Mouse (Mus musculus): ENCODE measurements around the gene Mycbp. TPM values are rescaled to one million over a fixed set of nuclear protein-coding genes. Genes with fewer than 3 reads are reported as not detected.

The Mycbp gene
- total RNA-seq (2021): 10 to 100 TPM; 11.2 to 13.3 TPM

DNA sequence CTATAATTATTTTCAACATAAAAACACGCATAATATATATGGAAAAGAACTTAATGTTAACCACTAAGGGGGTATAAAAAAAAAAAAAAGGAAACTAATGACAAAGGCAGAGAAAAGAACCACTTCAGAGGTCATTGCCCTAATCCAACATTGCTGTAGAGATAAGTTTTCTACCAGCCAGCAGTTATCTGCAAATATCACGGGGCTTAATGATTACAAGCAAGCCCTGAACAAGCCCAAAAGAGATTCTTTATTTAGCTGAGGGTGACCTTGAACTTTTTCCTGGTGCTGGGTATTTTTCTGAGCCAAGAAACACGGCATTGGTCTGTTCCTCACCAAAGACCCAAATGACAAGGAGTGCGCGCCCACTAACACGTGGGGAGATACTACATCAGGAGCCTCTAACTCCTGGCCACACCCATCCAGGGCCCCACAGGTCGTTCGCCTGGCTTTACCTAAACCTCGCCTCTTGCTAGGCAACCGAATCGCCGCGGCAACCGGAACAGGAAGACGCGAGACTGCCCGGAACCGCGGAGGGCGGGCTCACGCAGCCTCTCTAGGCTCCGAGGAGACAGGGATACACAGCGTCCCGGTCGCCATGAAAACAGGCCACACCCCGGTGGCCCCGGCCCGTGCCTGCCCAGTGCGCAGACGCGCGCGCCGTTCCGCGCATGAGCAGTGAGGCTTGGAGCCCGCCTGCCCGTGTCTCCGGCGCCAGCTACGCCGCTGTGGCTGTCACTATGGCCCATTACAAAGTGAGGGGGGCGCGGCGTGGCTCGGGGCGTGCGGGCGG lies at the start of gene Mycbp:
TSS of gene Mycbp (plus strand) at position 500 of the 793 bp plus-strand sequence.
- intact Hi-C loops (cut with DNase I): no loop called here
- peak; percentile 99 for DNase-seq (ENCODE audit: low spot score in 2 of 2)

GRCm38 (mm10) chr4:123856888-123857287 lies 47.7 kb upstream of the Mycbp start:
- no peak for DNase-seq (ENCODE audit: low spot score in 2 of 2)
- intact Hi-C loops (cut with DNase I): no loop called here

GRCm38 (mm10) chr4:123858090-123858489 lies 46.5 kb upstream of the Mycbp start:
- intact Hi-C loops (cut with DNase I): no loop called here
- DNase-seq (ENCODE audit: low spot score in 2 of 2): no peak

- DNase-seq (ENCODE audit: low spot score in 2 of 2): no peak
Observed at GRCm38 (mm10) chr4:123859379-123859778, 45.3 kb upstream of the Mycbp start, which contains the start of gene 4933427I04Rik. TSS of gene 4933427I04Rik (plus strand) at chr4:123859679.

DNA sequence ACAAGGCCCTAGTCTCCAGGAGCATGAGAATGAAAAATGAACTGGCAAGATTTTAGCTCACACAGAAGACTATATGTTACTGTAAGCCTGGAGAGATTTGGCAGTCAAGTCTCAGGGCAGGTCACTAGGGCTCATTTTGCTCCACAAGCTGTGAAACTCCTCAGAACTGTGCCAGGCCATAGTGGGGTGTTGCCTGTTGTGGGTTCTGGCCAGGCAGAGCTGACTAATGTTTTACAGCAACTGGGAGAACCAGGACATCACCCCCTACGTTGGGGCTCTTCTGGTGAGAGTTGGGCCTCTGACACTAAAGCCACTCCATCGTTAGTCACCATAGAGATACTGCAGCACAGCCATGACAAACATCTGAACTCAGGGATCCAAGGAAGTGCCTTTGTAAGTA lies 44.8 kb upstream of the Mycbp start:
- no peak for DNase-seq (ENCODE audit: low spot score in 2 of 2)
- intact Hi-C loops (cut with DNase I): no loop called here

More at GRCm38 (mm10) chr4:123859379-123859778, 45.3 kb upstream of the Mycbp start, which contains the start of gene 4933427I04Rik:
- intact Hi-C loops (cut with DNase I): no loop called here

GRCm38 (mm10) chr4:123860621-123861020 lies 44.0 kb upstream of the Mycbp start:
- intact Hi-C loops (cut with DNase I): no loop called here
- DNase-seq (ENCODE audit: low spot score in 2 of 2): no peak

- intact Hi-C loops (cut with DNase I): no loop called here
- DNase-seq (ENCODE audit: low spot score in 2 of 2): no peak
Observed at GRCm38 (mm10) chr4:123893726-123894125, 10.9 kb upstream of the Mycbp start.

GRCm38 (mm10) chr4:123894295-123894694 lies 10.3 kb upstream of the Mycbp start:
- no peak for DNase-seq (ENCODE audit: low spot score in 2 of 2)
- intact Hi-C loops (cut with DNase I): no loop called here

DNA sequence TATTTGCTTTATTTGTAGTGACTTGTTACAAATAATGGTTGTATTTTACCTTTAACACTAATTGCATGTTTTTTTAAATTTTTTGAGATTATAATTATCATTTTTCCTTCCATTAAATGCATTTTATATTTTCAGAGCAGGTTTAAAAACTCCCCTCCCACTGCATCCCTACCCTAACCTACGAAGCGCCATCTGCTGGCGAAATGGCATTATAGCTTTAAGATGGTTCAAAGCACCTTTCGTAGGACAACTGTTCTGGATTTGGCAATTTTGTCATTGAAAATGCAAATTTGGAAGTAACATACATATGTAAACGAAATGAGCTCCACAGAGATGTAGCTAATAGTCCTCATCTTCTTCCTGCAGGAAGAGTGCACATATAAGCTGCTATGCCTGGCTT lies 5.9 kb upstream of the Mycbp start:
- intact Hi-C loops (cut with DNase I): loop anchor here (1.0 to 2.0 kb wide), 3 partner anchors 79 to 148 kb away; partner anchors contain the start of gene Akirin1
- peak; percentile 34 to 51 for DNase-seq (ENCODE audit: low spot score in 2 of 2)

DNA sequence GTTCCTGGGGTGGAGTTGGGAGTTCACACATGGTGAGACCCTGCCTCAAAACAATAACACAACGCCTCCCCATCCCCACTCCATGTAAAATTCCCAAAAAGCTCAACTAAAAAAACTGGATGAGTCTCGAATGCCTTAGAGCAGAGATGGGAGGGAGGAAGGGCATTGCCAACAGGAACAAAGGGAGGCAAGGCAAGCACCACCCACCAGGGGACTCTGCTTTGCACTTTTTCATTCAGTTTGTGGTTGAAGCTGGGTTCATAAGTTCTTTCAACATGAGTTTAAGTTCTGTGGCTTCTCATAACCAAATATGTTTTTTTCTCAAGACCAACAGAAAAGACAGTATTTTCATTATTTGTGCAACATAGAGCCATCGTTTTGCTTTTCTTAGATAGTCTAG lies 1.2 kb upstream of the Mycbp start:
- intact Hi-C loops (cut with DNase I): no loop called here
- DNase-seq (ENCODE audit: low spot score in 2 of 2): no peak

- no peak for DNase-seq (ENCODE audit: low spot score in 2 of 2)
- intact Hi-C loops (cut with DNase I): no loop called here
Observed at GRCm38 (mm10) chr4:123905126-123905668, 565 bp downstream of the Mycbp start.

DNA sequence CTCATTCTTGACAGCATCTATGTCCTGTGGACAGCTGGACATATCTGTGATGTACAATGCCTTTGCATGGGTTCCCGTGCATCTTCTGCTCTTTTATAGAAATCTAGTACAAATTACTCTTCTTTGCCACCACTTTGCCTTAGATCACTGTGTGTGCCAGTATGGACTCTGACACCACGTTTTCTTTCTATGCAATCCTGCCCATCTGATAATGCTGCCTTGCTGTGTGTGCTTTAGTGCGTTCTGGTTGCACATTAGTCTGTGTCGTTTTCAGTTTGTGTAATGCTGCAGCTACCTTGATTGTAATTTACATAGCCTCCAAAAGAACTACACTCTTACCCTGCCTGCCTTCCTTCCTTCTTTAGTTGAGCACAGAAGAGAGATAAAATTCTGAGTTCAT lies 6.9 kb downstream of the Mycbp start:
- intact Hi-C loops (cut with DNase I): no loop called here
- DNase-seq (ENCODE audit: low spot score in 2 of 2): no peak

GRCm38 (mm10) chr4:123912431-123912830 lies 7.8 kb downstream of the Mycbp start:
- intact Hi-C loops (cut with DNase I): no loop called here
- no peak for DNase-seq (ENCODE audit: low spot score in 2 of 2)

GRCm38 (mm10) chr4:123916748-123917547 lies 12.3 kb downstream of the Mycbp start, which contains the start of gene Rragc:
TSS of gene Rragc (plus strand) at chr4:123917446.
- peak; percentile 100 for DNase-seq (ENCODE audit: low spot score in 2 of 2)
- intact Hi-C loops (cut with DNase I): no loop called here

- intact Hi-C loops (cut with DNase I): no loop called here
- DNase-seq (ENCODE audit: low spot score in 2 of 2): peak in 1 of 2 experiments; percentile 9
Observed at GRCm38 (mm10) chr4:123917548-123918140, 13.0 kb downstream of the Mycbp start, which contains the start of gene 4930535I16Rik. TSS of gene 4930535I16Rik (minus strand) at chr4:123918022.

- DNase-seq (ENCODE audit: low spot score in 2 of 2): no peak
- intact Hi-C loops (cut with DNase I): no loop called here
Observed at GRCm38 (mm10) chr4:123918851-123919250, 14.2 kb downstream of the Mycbp start.

DNA sequence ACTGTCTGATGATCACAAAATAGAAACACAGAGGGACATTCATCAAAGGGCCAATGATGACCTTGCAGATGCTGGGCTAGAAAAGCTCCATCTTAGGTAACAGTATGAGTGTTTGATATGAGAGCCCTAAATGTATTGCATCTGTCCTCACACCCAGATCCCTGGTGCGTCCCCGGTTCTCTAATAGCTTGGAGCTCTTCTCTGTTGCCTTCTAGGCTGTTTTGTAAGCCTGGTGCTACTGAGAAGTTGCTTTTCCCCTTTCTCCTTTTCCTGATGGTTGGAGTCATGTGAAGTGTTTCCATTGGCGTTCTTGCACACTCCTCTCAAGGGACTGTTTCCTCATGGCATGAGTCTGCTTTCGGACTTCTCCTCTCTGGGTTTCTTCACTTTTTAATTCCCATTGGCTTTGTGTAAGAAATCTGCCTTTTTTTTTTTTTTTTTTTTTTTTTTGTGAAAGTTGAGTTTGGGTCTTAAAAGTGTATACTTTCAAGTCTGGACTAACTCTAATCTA lies 16.5 kb downstream of the Mycbp start:
- DNase-seq (ENCODE audit: low spot score in 2 of 2): no peak

DNA sequence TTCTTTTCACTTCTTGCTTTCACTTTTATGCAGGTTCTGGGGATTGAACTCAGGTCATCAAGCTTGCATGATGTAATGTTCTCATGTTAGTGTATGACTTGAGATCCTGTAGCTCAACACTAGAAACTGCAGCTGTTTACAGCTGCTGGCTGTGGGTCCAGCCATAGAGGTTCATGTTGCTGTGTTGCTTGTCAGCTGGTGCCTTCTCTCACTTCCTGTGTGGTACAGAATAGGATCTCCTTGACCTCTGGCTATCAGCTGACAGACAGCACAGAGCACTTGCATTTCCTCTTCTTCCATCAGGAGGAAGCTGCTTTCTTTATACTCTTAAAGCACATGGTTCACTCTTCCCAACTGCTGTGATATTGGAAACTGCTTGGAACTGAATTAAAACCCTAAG lies 23.3 kb downstream of the Mycbp start:
- no peak for DNase-seq (ENCODE audit: low spot score in 2 of 2)
- intact Hi-C loops (cut with DNase I): no loop called here

More for the DNA sequence above, 16.5 kb downstream of the Mycbp start:
- intact Hi-C loops (cut with DNase I): no loop called here

GRCm38 (mm10) chr4:123929994-123930393 lies 25.4 kb downstream of the Mycbp start:
- DNase-seq (ENCODE audit: low spot score in 2 of 2): no peak
- intact Hi-C loops (cut with DNase I): no loop called here

GRCm38 (mm10) chr4:123934306-123934705 lies 29.7 kb downstream of the Mycbp start:
- DNase-seq (ENCODE audit: low spot score in 2 of 2): no peak
- intact Hi-C loops (cut with DNase I): no loop called here

Measured in left cerebral cortex, postnatal 25 days (tissue).